Mouse (Mus musculus): Measurements from ENCODE around the gene Rack1. TPM values are rescaled to one million over a fixed set of nuclear protein-coding genes. Genes with fewer than 3 reads are reported as not detected.

Rack1 gene
- polyA plus RNA-seq, 1 experiment from 2014 or later = 718 TPM

DNA sequence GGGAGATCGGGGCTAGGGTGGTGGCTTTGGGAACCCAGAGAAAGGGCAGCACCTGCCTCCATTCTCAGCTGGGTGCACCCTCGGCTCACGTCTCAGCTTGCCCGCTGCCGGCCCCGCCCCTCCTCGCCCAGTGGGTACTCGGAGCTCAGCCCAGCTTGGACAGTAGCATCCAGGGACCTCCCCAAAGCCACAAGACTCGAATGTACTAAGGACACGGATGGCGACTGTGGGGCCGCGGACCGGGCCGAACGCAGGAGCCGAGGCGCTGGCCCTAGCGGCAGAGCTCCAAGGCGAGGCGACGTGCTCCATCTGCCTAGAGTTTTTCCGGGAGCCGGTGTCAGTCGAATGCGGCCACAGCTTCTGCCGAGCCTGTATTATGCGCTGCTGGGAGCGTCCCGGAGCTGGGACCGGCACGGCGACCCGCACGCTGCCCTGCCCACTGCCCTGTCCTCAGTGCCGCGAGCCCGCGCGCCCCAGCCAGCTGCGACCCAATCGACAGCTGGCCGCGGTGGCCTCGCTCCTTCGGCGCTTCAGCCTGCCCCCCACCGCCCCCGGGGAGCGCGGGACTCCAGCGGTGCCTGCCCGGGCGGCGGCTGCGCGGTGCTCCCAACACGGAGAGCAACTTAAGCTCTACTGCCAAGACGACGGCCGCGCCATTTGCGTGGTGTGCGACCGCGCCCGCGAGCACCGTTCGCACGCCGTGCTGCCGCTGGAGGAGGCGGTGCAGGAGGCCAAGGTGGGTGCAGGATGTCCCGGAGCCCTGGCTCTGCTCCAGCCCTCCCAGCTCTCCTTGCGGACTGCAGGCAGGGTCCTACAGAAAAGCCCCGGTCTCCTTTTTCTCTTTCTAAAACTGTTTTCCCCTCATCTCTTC lies 37.4 kb downstream of the Rack1 start:
- 0 out of 2 replicates have a peak, but pooled peaks cover 5% of the 10 kb centered on the region for H3K27me3 ChIP-seq (replicated peaks; ENCODE audit: control insufficient read depth, insufficient read depth, low read length)
- DNase-seq (ENCODE audit: low spot score) (peak; percentile 65), ATAC-seq (peak; percentile 21)

DNA sequence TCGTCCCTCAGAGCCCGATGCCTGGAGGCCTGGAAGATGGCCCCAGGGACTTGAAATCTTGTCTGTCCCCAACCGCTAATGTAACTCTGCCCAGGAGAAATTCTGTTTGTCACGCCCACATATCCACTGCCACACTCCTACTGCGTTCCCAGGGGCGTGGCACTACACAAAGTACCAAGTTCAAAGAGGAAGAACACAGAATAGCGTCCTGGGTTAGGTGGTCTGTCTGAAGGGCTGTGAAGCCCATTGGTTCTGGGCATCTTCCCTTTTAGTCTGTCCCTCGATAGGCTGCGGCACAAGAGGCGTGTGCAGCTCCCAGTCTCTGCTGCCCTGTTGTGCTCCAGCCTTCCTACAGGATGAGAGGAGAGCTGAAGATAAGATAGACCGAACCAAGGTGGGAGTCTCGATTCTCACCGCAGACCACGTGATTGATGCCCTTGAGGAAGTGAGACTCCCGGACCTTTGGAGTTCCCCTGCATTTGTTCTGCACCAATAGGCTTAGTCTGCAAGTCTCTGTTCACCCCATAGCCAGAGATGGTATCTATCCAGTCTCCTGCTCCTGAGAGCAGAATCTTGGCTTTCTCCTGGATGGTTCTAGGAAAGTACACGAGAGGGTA lies 38.2 kb downstream of the Rack1 start:
- Histone ChIP-seq H3K9me3 (replicated peaks; ENCODE audit: control insufficient read depth, low read length) (no peaks in the 10 kb centered on the region), H3K36me3 (ENCODE audit: control insufficient read depth, insufficient read depth, low read length) (no peaks in the 10 kb centered on the region), H3K27ac (ENCODE audit: low read depth, low read length) (no peak overlapping the region), H3K9ac (ENCODE audit: low read length) (peak overlapping the region; percentile 77), H3K27me3 (replicated peaks; ENCODE audit: control insufficient read depth, insufficient read depth, low read length) (0 out of 2 replicates have a peak, but pooled peaks cover 5% of the 10 kb centered on the region), H3K4me3 (ENCODE audit: low read depth, low read length) (peak overlapping the region; percentile 89), H3K4me2 (ENCODE audit: low read length) (peak overlapping the region; percentile 86), H3K4me1 (ENCODE audit: control insufficient read depth, insufficient read depth, low read length) (peaks cover 4% of the 10 kb centered on the region; the same call in 1 of the 2 replicates)
- DNase-seq (ENCODE audit: low spot score) = peak; percentile 44
- 2% methylated on average over 16 of the region's 16 CpGs for WGBS
- ATAC-seq = 0 out of 2 replicates have a peak, but pooled peaks have one; percentile 2

More for the DNA sequence above, 37.4 kb downstream of the Rack1 start:
- under 1% methylated on average over 76 of the region's 77 CpGs for WGBS
- Histone ChIP-seq H3K4me1 (ENCODE audit: control insufficient read depth, insufficient read depth, low read length) (peaks cover 4% of the 10 kb centered on the region; the same call in 1 of the 2 replicates), H3K4me2 (ENCODE audit: low read length) (peak overlapping the region; percentile 86), H3K36me3 (ENCODE audit: control insufficient read depth, insufficient read depth, low read length) (no peaks in the 10 kb centered on the region), H3K9me3 (replicated peaks; ENCODE audit: control insufficient read depth, low read length) (no peaks in the 10 kb centered on the region), H3K4me3 (ENCODE audit: low read depth, low read length) (peak overlapping the region; percentile 89), H3K9ac (ENCODE audit: low read length) (peak overlapping the region; percentile 77), H3K27ac (ENCODE audit: low read depth, low read length) (peak overlapping the region; percentile 27; the same call in 1 of the 2 replicates)

DNA sequence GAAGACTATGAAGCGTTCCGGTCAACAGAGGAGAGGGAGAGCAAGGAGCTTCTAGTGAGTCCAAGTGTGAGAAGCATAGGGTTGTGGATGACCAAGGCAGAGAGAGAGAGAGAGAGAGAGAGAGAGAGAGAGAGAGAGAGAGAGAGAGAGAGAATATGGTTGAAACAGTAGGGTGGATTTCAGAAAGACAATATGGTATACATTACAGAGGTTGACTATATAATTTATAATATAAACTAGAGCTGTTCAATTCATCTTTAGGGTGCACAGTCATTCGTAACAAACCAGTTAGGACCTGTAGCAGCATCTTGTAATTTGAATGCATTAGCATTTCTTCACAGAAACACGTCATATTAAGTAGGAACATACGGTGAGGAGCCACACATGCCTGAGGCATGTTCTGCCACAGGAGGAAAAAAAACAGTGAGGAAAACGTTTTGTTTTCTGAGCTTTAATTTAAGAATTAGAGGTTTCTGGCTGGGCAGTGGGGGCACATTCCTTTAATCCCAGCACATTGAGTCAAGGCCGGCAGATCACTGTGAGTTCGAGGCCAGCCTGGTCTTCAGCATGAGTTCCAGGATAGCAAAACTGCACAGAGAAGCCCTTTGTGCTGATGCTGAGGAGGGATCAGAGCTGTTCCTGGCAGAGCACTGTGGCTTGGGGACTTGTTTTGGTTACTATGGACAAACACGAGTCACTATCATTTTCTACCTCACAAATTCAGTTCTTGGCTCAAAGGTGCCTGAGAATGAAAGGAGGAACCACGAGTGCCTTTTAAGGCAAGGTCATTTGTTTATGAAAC lies 38.9 kb downstream of the Rack1 start:
- peak overlapping the region; percentile 89; the same call in 1 of the 2 replicates for H3K4me3 ChIP-seq (ENCODE audit: low read depth, low read length)
- no peaks in the 10 kb centered on the region for H3K9me3 ChIP-seq (replicated peaks; ENCODE audit: control insufficient read depth, low read length)
- H3K4me2 ChIP-seq (ENCODE audit: low read length) = peak overlapping the region; percentile 86
- no peaks in the 10 kb centered on the region for H3K36me3 ChIP-seq (ENCODE audit: control insufficient read depth, insufficient read depth, low read length)
- 69% methylated on average over 10 of the region's 10 CpGs for WGBS
- H3K27ac ChIP-seq (ENCODE audit: low read depth, low read length) = no peak overlapping the region
- peaks cover 4% of the 10 kb centered on the region; the same call in 1 of the 2 replicates for H3K4me1 ChIP-seq (ENCODE audit: control insufficient read depth, insufficient read depth, low read length)
- ATAC-seq (no peak), DNase-seq (ENCODE audit: low spot score) (peak; percentile 24)
- 0 out of 2 replicates have a peak, but pooled peaks cover 5% of the 10 kb centered on the region for H3K27me3 ChIP-seq (replicated peaks; ENCODE audit: control insufficient read depth, insufficient read depth, low read length)
- H3K9ac ChIP-seq (ENCODE audit: low read length) = peak overlapping the region; percentile 77; the same call in 1 of the 2 replicates

DNA sequence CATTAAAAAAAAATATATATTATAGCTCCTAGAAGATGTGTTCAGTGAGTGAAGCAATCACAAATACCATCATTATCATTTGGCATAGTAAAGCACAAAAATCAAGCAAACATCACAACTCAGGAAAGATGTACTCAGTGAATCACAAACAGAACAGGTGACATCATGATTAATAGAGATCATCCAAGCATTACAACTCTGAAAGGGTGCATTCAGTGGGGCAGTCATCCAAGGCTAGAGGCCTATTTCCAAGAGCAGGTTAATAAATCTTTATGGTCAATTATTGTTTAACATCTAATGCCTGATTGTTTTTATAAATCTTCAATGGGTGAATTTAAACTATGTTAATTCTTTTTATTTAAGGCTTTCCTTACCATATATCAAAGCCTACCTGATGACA lies 40.7 kb downstream of the Rack1 start:
- ATAC-seq = no peak
- no peak overlapping the region for H3K4me2 ChIP-seq (ENCODE audit: low read length)

DNA sequence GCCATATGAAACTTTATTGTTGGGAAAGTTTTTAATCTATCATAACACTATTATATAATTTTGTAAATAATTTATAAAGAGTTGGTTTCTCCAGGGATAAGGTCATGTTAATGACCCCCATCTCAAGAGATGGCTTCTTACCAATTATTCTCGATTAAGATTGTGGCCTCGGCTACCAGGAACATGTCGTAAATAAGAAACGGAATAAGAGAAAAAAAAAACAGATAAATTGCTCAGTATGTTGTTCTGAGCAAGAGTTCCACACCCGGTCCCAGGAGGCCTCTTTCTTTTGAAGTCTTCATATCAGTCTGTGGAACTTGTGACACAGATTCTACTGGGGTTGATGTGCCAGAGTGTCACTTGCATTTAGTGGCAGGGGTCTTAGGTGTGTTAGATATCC lies 41.1 kb downstream of the Rack1 start:
- WGBS = 90% methylated on average over 5 of the region's 5 CpGs
- H3K9ac ChIP-seq (ENCODE audit: low read length) = no peak overlapping the region
- H3K27ac ChIP-seq (ENCODE audit: low read depth, low read length) = no peak overlapping the region
- no peaks in the 10 kb centered on the region for H3K27me3 ChIP-seq (replicated peaks; ENCODE audit: control insufficient read depth, insufficient read depth, low read length)
- H3K4me2 ChIP-seq (ENCODE audit: low read length) = no peak overlapping the region
- DNase-seq (ENCODE audit: low spot score) (no peak), ATAC-seq (no peak)
- H3K4me1 ChIP-seq (ENCODE audit: control insufficient read depth, insufficient read depth, low read length) = peaks cover 4% of the 10 kb centered on the region; the same call in 1 of the 2 replicates
- H3K36me3 ChIP-seq (ENCODE audit: control insufficient read depth, insufficient read depth, low read length) = no peaks in the 10 kb centered on the region
- H3K9me3 ChIP-seq (replicated peaks; ENCODE audit: control insufficient read depth, low read length) = no peaks in the 10 kb centered on the region
- H3K4me3 ChIP-seq (ENCODE audit: low read depth, low read length) = no peak overlapping the region

More for the DNA sequence above, 40.7 kb downstream of the Rack1 start:
- no peak overlapping the region for H3K9ac ChIP-seq (ENCODE audit: low read length)
- no peak for DNase-seq (ENCODE audit: low spot score)
- H3K9me3 ChIP-seq (replicated peaks; ENCODE audit: control insufficient read depth, low read length) = no peaks in the 10 kb centered on the region
- no peaks in the 10 kb centered on the region for H3K27me3 ChIP-seq (replicated peaks; ENCODE audit: control insufficient read depth, insufficient read depth, low read length)
- H3K27ac ChIP-seq (ENCODE audit: low read depth, low read length) = no peak overlapping the region
- peaks cover 4% of the 10 kb centered on the region; the same call in 1 of the 2 replicates for H3K4me1 ChIP-seq (ENCODE audit: control insufficient read depth, insufficient read depth, low read length)
- H3K36me3 ChIP-seq (ENCODE audit: control insufficient read depth, insufficient read depth, low read length) = no peaks in the 10 kb centered on the region
- no peak overlapping the region for H3K4me3 ChIP-seq (ENCODE audit: low read depth, low read length)

DNA sequence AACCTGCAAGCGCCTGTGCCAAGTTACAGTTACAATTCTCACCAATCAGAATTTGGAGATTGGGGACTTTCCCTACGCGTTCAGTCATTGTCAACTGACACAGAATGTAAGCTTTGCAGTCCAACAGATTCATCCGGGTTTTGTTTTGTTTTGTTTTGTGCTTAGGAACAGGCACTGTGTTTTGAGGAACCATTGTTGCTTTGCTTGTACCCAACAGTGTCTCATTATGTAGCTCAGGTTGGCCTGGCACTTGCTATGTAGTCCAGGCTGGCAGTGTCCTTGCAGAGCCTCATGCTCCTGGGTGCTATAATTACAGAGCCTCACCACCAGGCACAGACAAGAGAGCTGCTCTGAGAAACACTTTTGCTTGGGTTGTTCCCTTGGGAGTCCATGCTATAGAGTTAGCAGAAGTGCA lies 42.3 kb downstream of the Rack1 start:
- no peak for ATAC-seq
- Histone ChIP-seq H3K9ac (ENCODE audit: low read length) (no peak overlapping the region), H3K9me3 (replicated peaks; ENCODE audit: control insufficient read depth, low read length) (no peaks in the 10 kb centered on the region), H3K27me3 (replicated peaks; ENCODE audit: control insufficient read depth, insufficient read depth, low read length) (no peaks in the 10 kb centered on the region), H3K27ac (ENCODE audit: low read depth, low read length) (no peak overlapping the region), H3K4me1 (ENCODE audit: control insufficient read depth, insufficient read depth, low read length) (peaks cover 4% of the 10 kb centered on the region; the same call in 1 of the 2 replicates), H3K4me2 (ENCODE audit: low read length) (no peak overlapping the region), H3K4me3 (ENCODE audit: low read depth, low read length) (no peak overlapping the region), H3K36me3 (ENCODE audit: control insufficient read depth, insufficient read depth, low read length) (no peaks in the 10 kb centered on the region)
- WGBS = 80% methylated on average over 4 of the region's 4 CpGs
- DNase-seq (ENCODE audit: low spot score) = no peak

DNA sequence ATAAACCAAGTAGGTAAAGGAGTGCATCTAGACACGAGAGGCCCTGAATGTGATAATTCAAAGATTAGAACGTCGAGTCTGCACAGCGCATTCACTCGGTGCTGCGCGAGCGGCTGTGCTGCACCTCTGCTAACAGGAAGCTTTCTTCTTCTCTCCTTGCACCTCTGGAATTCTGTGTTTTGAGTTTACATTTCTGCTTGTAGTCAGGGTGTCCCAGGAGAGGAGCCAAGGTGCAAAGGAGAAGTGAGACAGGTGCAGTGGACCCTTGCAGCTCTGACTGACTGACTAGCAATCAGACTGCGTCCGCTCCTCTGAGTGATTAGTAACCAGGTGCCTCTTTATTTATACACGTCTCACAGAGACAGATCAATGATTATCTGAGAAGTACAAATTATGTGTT lies 43.1 kb downstream of the Rack1 start:
- 79% methylated on average over 11 of the region's 11 CpGs for WGBS
- no peak for ATAC-seq
- no peak overlapping the region for H3K4me2 ChIP-seq (ENCODE audit: low read length)

DNA sequence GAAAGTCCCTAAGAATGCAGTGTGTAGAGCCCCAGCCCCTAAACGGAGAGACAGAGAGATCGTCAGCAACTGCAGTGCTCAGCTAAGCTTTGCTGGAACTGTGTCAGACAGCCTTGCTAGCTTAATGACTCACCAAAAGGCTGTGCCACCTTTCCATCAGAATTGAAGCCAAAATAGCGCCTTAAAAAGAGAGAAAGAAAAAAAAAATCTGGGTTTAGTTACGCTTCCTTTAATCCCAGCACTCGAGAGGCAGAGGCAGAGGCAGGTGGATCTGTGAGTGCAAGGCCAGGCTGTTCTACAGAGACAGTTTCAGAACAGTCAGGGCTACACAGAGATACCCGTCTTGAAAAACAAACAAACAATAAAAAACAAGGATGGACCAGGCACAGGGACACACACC lies 44.2 kb downstream of the Rack1 start:
- no peak for ATAC-seq

More for the DNA sequence above, 43.1 kb downstream of the Rack1 start:
- Histone ChIP-seq H3K4me3 (ENCODE audit: low read depth, low read length) (no peak overlapping the region), H3K9me3 (replicated peaks; ENCODE audit: control insufficient read depth, low read length) (no peaks in the 10 kb centered on the region), H3K27me3 (replicated peaks; ENCODE audit: control insufficient read depth, insufficient read depth, low read length) (no peaks in the 10 kb centered on the region), H3K27ac (ENCODE audit: low read depth, low read length) (no peak overlapping the region), H3K4me1 (ENCODE audit: control insufficient read depth, insufficient read depth, low read length) (peaks cover 2% of the 10 kb centered on the region; the same call in 1 of the 2 replicates), H3K36me3 (ENCODE audit: control insufficient read depth, insufficient read depth, low read length) (no peaks in the 10 kb centered on the region), H3K9ac (ENCODE audit: low read length) (no peak overlapping the region)
- DNase-seq (ENCODE audit: low spot score) = no peak

More for the DNA sequence above, 44.2 kb downstream of the Rack1 start:
- Histone ChIP-seq H3K36me3 (ENCODE audit: control insufficient read depth, insufficient read depth, low read length) (no peaks in the 10 kb centered on the region), H3K27me3 (replicated peaks; ENCODE audit: control insufficient read depth, insufficient read depth, low read length) (no peaks in the 10 kb centered on the region), H3K9ac (ENCODE audit: low read length) (no peak overlapping the region), H3K9me3 (replicated peaks; ENCODE audit: control insufficient read depth, low read length) (no peaks in the 10 kb centered on the region), H3K4me2 (ENCODE audit: low read length) (no peak overlapping the region), H3K27ac (ENCODE audit: low read depth, low read length) (no peak overlapping the region), H3K4me1 (ENCODE audit: control insufficient read depth, insufficient read depth, low read length) (no peaks in the 10 kb centered on the region), H3K4me3 (ENCODE audit: low read depth, low read length) (no peak overlapping the region)
- no peak for DNase-seq (ENCODE audit: low spot score)
- 53% methylated on average over 6 of the region's 6 CpGs for WGBS
